Mouse (Mus musculus): Measurements from ENCODE around the gene Gm10272. TPM values are rescaled to one million over a fixed set of nuclear protein-coding genes. Genes with fewer than 3 reads are reported as not detected.
"Not testable (repeated sequence)": the region's sequence is repeated elsewhere in the genome, so short reads cannot be mapped to it uniquely, and the experiment has no call there.

Gm10272 gene
- polyA plus RNA-seq, 1 experiment from 2014 or later, result not detected

DNA sequence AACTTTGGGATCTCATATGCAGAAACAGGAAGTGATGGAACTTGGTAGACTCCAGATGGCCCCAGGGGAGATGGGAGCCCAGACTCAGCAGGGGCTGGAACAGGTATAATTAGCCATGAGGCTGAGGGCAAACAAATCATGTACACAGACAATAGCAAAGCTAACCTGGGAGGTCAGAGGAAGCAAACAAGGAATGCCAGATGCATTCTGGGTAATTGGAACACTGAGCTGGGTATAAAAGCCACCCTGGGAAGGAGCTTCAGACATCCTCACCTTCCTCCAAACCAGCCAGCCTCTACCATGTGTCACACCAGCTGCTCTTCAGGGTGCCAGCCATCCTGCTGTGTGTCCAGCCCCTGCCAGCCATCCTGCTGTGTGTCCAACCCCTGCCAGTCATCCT lies 4.7 kb downstream of the Gm10272 start, which contains the start of gene Gm10024:
Gene Gm10024 (plus strand): TSS at position 301 of the 400 bp plus-strand sequence.
- H3K27me3 ChIP-seq (ENCODE audit: control insufficient read depth, insufficient read depth, low read length); H3K4me3 ChIP-seq (replicated peaks; ENCODE audit: low read depth, low read length); H3K4me1 ChIP-seq (ENCODE audit: control insufficient read depth, insufficient read depth, low read length); ATAC-seq (ENCODE audit: low FRiP score, low TSS enrichment); H3K36me3 ChIP-seq (ENCODE audit: control insufficient read depth, insufficient read depth, low read length); H3K9ac ChIP-seq (replicated peaks; ENCODE audit: low read length); H3K9me3 ChIP-seq (ENCODE audit: control insufficient read depth, low read length); H3K27ac ChIP-seq (replicated peaks; ENCODE audit: low read depth, low read length); DNase-seq; H3K4me2 ChIP-seq (ENCODE audit: low read length): not testable (repeated sequence)

DNA sequence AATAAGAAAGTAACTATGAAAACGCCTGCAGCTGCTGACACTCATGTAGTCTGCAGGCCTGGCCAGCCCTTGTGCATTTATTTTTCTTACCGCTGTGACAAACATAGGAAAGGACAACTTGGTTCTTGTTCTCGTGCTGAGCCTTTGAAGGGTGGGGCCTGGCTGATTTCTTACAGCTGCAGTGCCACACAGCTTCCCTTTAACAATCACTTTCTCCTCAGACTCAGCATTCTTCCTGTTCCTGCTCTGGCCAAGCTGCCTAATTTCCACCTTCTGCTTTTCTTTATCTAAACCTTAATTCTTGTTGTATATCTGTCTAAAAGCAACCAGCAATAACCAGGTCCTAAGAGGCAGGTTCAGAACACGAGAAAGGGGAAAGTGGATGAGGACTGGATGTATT lies 7.3 kb downstream of the Gm10272 start:
- Histone ChIP-seq H3K27ac (replicated peaks; ENCODE audit: low read depth, low read length) (no peak overlapping the region), H3K9ac (replicated peaks; ENCODE audit: low read length) (no peak overlapping the region), H3K4me1 (ENCODE audit: control insufficient read depth, insufficient read depth, low read length) (no peaks in the 10 kb centered on the region), H3K36me3 (ENCODE audit: control insufficient read depth, insufficient read depth, low read length) (no peaks in the 10 kb centered on the region), H3K9me3 (ENCODE audit: control insufficient read depth, low read length) (no peaks in the 10 kb centered on the region), H3K4me2 (ENCODE audit: low read length) (no peak overlapping the region), H3K4me3 (replicated peaks; ENCODE audit: low read depth, low read length) (no peak overlapping the region), H3K27me3 (ENCODE audit: control insufficient read depth, insufficient read depth, low read length) (no peaks in the 10 kb centered on the region)
- DNase-seq (no peak), ATAC-seq (ENCODE audit: low FRiP score, low TSS enrichment) (no peak)
- WGBS, result 78% methylated on average over 4 of the region's 4 CpGs

GRCm38 (mm10) chr10:77715507-77715906 lies 9.1 kb downstream of the Gm10272 start, which contains the start of gene Gm10142:
Gene Gm10142 (plus strand): TSS chr10:77715807.
- Histone ChIP-seq H3K36me3 (ENCODE audit: control insufficient read depth, insufficient read depth, low read length) (no peaks in the 10 kb centered on the region), H3K27me3 (ENCODE audit: control insufficient read depth, insufficient read depth, low read length) (no peaks in the 10 kb centered on the region), H3K27ac (replicated peaks; ENCODE audit: low read depth, low read length) (no peak within 1 kb of the TSS), H3K9ac (replicated peaks; ENCODE audit: low read length) (no peak within 1 kb of the TSS), H3K4me3 (replicated peaks; ENCODE audit: low read depth, low read length) (no peak within 1 kb of the TSS), H3K4me1 (ENCODE audit: control insufficient read depth, insufficient read depth, low read length) (no peaks in the 10 kb centered on the region), H3K9me3 (ENCODE audit: control insufficient read depth, low read length) (no peaks in the 10 kb centered on the region), H3K4me2 (ENCODE audit: low read length) (no peak within 1 kb of the TSS)
- ATAC-seq (ENCODE audit: low FRiP score, low TSS enrichment) (no peak), DNase-seq (no peak)
- 87% methylated on average over 1 of the region's 1 CpGs for WGBS

DNA sequence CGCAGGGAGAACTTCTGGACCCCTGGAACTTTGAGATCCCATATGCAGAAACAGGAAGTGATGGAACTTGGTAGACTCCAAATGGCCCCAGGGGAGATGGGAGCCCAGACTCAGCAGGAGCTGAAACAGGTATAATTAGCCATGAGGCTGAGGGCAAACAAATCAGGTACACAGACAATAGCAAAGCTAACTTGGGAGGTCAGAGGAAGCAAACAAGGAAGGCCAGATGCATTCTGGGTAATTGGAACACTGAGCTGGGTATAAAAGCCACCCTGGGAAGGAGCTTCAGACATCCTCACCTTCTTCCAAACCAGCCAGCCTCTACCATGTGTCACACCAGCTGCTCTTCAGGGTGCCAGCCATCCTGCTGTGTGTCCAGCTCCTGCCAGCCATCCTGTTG lies 13.9 kb downstream of the Gm10272 start, which contains the start of gene Krtap12-1:
Gene Krtap12-1 (plus strand): TSS at position 301 of the 400 bp plus-strand sequence.
- not testable (repeated sequence) for H3K27me3 ChIP-seq (ENCODE audit: control insufficient read depth, insufficient read depth, low read length); H3K4me3 ChIP-seq (replicated peaks; ENCODE audit: low read depth, low read length); H3K4me1 ChIP-seq (ENCODE audit: control insufficient read depth, insufficient read depth, low read length); H3K9me3 ChIP-seq (ENCODE audit: control insufficient read depth, low read length); H3K27ac ChIP-seq (replicated peaks; ENCODE audit: low read depth, low read length); H3K4me2 ChIP-seq (ENCODE audit: low read length); H3K36me3 ChIP-seq (ENCODE audit: control insufficient read depth, insufficient read depth, low read length); DNase-seq; H3K9ac ChIP-seq (replicated peaks; ENCODE audit: low read length); ATAC-seq (ENCODE audit: low FRiP score, low TSS enrichment)
- WGBS, result 87% methylated on average over 1 of the region's 1 CpGs

- DNase-seq, result no peak
- Histone ChIP-seq H3K27me3 (ENCODE audit: control insufficient read depth, insufficient read depth, low read length) (no peaks in the 10 kb centered on the region), H3K9ac (replicated peaks; ENCODE audit: low read length) (no peak overlapping the region), H3K36me3 (ENCODE audit: control insufficient read depth, insufficient read depth, low read length) (no peaks in the 10 kb centered on the region), H3K27ac (replicated peaks; ENCODE audit: low read depth, low read length) (no peak overlapping the region), H3K4me3 (replicated peaks; ENCODE audit: low read depth, low read length) (no peak overlapping the region), H3K4me2 (ENCODE audit: low read length) (no peak overlapping the region), H3K9me3 (ENCODE audit: control insufficient read depth, low read length) (no peaks in the 10 kb centered on the region), H3K4me1 (ENCODE audit: control insufficient read depth, insufficient read depth, low read length) (no peaks in the 10 kb centered on the region)
- 77% methylated on average over 8 of the region's 8 CpGs for WGBS
- ATAC-seq (ENCODE audit: low FRiP score, low TSS enrichment), result no peak
Observed at GRCm38 (mm10) chr10:77724855-77725254, 18.4 kb downstream of the Gm10272 start.

DNA sequence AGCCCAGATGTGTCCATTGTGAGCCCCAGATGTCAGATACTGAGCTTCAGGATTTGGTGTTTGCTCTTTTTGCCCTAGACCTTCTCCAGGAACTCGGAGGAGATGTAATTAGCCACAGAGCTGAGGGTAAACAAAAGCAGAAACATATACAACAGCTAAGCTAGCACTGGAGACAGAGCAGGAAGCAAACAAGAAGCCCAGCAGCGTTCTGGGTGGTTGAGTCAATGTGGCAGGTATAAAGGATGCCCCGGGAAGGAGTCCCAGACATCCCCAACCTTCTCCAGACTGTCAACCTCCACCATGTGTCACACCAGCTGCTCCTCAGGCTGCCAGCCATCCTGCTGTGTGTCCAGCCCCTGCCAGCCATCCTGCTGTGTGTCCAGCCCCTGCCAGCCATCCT lies 19.8 kb downstream of the Gm10272 start, which contains the start of gene Gm10100:
Gene Gm10100 (plus strand): TSS at position 301 of the 400 bp plus-strand sequence.
- Histone ChIP-seq H3K4me1 (ENCODE audit: control insufficient read depth, insufficient read depth, low read length) (no peaks in the 10 kb centered on the region), H3K9me3 (ENCODE audit: control insufficient read depth, low read length) (no peaks in the 10 kb centered on the region), H3K4me3 (replicated peaks; ENCODE audit: low read depth, low read length) (no peak within 1 kb of the TSS), H3K9ac (replicated peaks; ENCODE audit: low read length) (no peak within 1 kb of the TSS), H3K36me3 (ENCODE audit: control insufficient read depth, insufficient read depth, low read length) (no peaks in the 10 kb centered on the region), H3K27me3 (ENCODE audit: control insufficient read depth, insufficient read depth, low read length) (no peaks in the 10 kb centered on the region), H3K27ac (replicated peaks; ENCODE audit: low read depth, low read length) (no peak within 1 kb of the TSS), H3K4me2 (ENCODE audit: low read length) (no peak within 1 kb of the TSS)
- 42% methylated on average over 3 of the region's 3 CpGs for WGBS
- DNase-seq (no peak), ATAC-seq (ENCODE audit: low FRiP score, low TSS enrichment) (no peak)

DNA sequence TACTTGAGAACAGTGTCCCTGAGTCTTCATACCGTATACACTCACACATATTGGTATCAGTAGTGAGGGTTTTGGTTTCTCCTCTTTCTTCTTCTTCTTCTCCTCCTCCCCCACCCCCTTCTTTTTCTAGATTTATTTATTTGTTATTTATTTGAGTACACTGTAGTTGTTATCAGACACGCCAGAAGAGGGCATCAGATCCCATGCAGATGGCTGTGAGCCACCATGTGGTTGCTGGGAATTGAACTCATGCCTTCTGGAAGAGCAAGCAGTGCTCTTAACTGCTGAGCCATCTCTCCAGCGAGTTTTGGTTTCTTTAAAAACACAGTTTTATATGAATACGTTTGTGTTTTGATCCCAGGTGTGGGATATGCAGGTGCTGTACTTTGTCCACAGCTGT lies 21.9 kb downstream of the Gm10272 start:
- Histone ChIP-seq H3K9me3 (ENCODE audit: control insufficient read depth, low read length) (no peaks in the 10 kb centered on the region), H3K4me2 (ENCODE audit: low read length) (no peak overlapping the region), H3K27me3 (ENCODE audit: control insufficient read depth, insufficient read depth, low read length) (no peaks in the 10 kb centered on the region), H3K4me1 (ENCODE audit: control insufficient read depth, insufficient read depth, low read length) (no peaks in the 10 kb centered on the region), H3K27ac (replicated peaks; ENCODE audit: low read depth, low read length) (no peak overlapping the region), H3K4me3 (replicated peaks; ENCODE audit: low read depth, low read length) (no peak overlapping the region), H3K36me3 (ENCODE audit: control insufficient read depth, insufficient read depth, low read length) (no peaks in the 10 kb centered on the region), H3K9ac (replicated peaks; ENCODE audit: low read length) (no peak overlapping the region)
- no peak for ATAC-seq (ENCODE audit: low FRiP score, low TSS enrichment)
- 69% methylated on average over 4 of the region's 4 CpGs for WGBS
- peak; percentile 12 for DNase-seq

GRCm38 (mm10) chr10:77729241-77729640 lies 22.8 kb downstream of the Gm10272 start:
- no peaks in the 10 kb centered on the region for H3K4me1 ChIP-seq (ENCODE audit: control insufficient read depth, insufficient read depth, low read length)
- no peak for ATAC-seq (ENCODE audit: low FRiP score, low TSS enrichment)
- peak; percentile 20 for DNase-seq
- no peak overlapping the region for H3K4me3 ChIP-seq (replicated peaks; ENCODE audit: low read depth, low read length)
- 48% methylated on average over 4 of the region's 4 CpGs for WGBS
- H3K4me2 ChIP-seq (ENCODE audit: low read length), result no peak overlapping the region
- no peak overlapping the region for H3K9ac ChIP-seq (replicated peaks; ENCODE audit: low read length)
- H3K27me3 ChIP-seq (ENCODE audit: control insufficient read depth, insufficient read depth, low read length), result no peaks in the 10 kb centered on the region
- no peaks in the 10 kb centered on the region for H3K36me3 ChIP-seq (ENCODE audit: control insufficient read depth, insufficient read depth, low read length)
- H3K27ac ChIP-seq (replicated peaks; ENCODE audit: low read depth, low read length), result no peak overlapping the region
- no peaks in the 10 kb centered on the region for H3K9me3 ChIP-seq (ENCODE audit: control insufficient read depth, low read length)

DNA sequence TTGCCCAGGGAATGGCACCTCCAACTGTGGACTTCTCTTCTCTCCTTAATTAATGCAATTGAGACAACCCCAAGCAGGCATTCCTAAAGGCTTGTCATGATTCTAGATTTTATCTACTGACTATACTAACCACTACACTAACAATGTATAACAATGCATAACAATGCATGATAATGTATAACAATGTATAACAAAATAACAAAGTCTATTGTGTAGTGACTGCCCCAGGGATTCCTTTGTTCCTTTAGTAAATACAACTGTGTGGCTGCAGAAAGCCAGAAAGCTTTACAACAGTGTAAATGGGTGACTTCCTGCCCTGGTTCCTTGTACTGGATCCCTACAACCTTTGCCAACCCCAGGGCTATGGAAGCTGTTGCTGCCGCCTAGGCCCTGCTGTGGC lies 29.5 kb downstream of the Gm10272 start:
- Histone ChIP-seq H3K36me3 (ENCODE audit: control insufficient read depth, insufficient read depth, low read length) (no peaks in the 10 kb centered on the region), H3K9ac (replicated peaks; ENCODE audit: low read length) (no peak overlapping the region), H3K4me1 (ENCODE audit: control insufficient read depth, insufficient read depth, low read length) (no peaks in the 10 kb centered on the region), H3K4me3 (replicated peaks; ENCODE audit: low read depth, low read length) (no peak overlapping the region), H3K27me3 (ENCODE audit: control insufficient read depth, insufficient read depth, low read length) (no peaks in the 10 kb centered on the region), H3K4me2 (ENCODE audit: low read length) (no peak overlapping the region), H3K27ac (replicated peaks; ENCODE audit: low read depth, low read length) (no peak overlapping the region), H3K9me3 (ENCODE audit: control insufficient read depth, low read length) (no peaks in the 10 kb centered on the region)
- WGBS, result 90% methylated on average over 1 of the region's 1 CpGs
- DNase-seq (no peak), ATAC-seq (ENCODE audit: low FRiP score, low TSS enrichment) (no peak)
